Mouse (Mus musculus) forebrain, embryonic 13.5 days (tissue): Measurements from ENCODE around the gene Tas2r144. TPM values are rescaled to one million over a fixed set of nuclear protein-coding genes. Genes with fewer than 3 reads are reported as not detected.

ENCODE experiments used
- ATAC-seq: fragments of 200-750 bp; cut with Nextera tagmentation; 2 replicates; pipeline ENCODE4 v1.8.0; 2017
- H3K27ac ChIP-seq: fragments of 300-500 bp; sonication (generic); 2 replicates; pipeline ENCODE4 v1.5.1; 2015; ENCODE audit warnings: inconsistent platforms, mild to moderate bottlenecking, moderate library complexity
- H3K27me3 ChIP-seq: fragments of 300-500 bp; sonication (generic); 2 replicates; pipeline ENCODE4 v1.6.1; 2015; ENCODE audit warnings: mild to moderate bottlenecking, inconsistent platforms
- H3K36me3 ChIP-seq: fragments of 300-500 bp; sonication (generic); 2 replicates; pipeline ENCODE4 v1.6.1; 2015; ENCODE audit warnings: mild to moderate bottlenecking, inconsistent platforms; ENCODE audit not compliant: poor library complexity, severe bottlenecking
- H3K4me1 ChIP-seq: fragments of 300-500 bp; sonication (generic); 2 replicates; pipeline ENCODE4 v1.6.1; 2015; ENCODE audit warnings: inconsistent platforms
- H3K4me2 ChIP-seq: fragments of 300-500 bp; sonication (generic); 2 replicates; pipeline ENCODE4 v1.6.1; 2015; ENCODE audit warnings: inconsistent platforms, mild to moderate bottlenecking, moderate library complexity
- H3K4me3 ChIP-seq: fragments of 300-500 bp; sonication (generic); 2 replicates; pipeline ENCODE4 v1.5.1; 2015; ENCODE audit warnings: mild to moderate bottlenecking, inconsistent platforms
- H3K9ac ChIP-seq: fragments of 300-500 bp; sonication (generic); 2 replicates; pipeline ENCODE4 v1.6.1; 2015; ENCODE audit warnings: mild to moderate bottlenecking, inconsistent platforms
- H3K9me3 ChIP-seq: fragments of 300-500 bp; sonication (generic); replicated peaks from 2 replicates; pipeline ENCODE4 v1.6.1; 2016; ENCODE audit warnings: inconsistent platforms
- WGBS: fragments of 180-500 bp; shearing (Covaris S2); methylation state at CpG from one replicate; pipeline ENCODE4 v1.1.7; 2015; 5-methylcytosine and 5-hydroxymethylcytosine counted together
- polyA plus RNA-seq: library from polyadenylated mRNA; unstranded; fragments of >200 nt; fragmentation: Nextera tagmentation; extraction: Ambion mirVana; gene quantifications from 2 replicates; pipeline ENCODE4 v1.2.1, GENCODE M21; 2015

The Tas2r144 gene
- polyA plus RNA-seq = not detected in 2 replicates

DNA sequence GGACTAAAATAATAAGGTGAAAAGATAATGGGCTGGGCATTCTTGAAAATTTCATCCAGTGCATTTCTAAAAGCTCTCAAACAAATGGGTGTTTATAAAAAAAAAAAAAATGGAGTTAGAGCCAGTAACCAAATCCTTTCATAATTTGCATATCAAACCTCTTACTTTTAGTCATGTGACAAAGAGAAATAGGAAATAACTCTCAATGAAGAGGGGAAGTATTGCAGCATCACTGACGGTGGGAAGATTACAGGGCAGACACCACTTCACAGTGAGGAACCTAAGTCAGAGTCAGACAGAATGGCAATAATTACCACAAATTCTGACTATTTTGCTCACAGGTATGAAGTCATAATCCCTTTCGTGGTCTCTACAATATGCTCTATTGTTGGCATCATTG lies at the start of gene Tas2r144:
TSS of gene Tas2r144 (plus strand) at position 301 of the 400 bp plus-strand sequence.
- Histone ChIP-seq H3K9ac (no peak within 1 kb of the TSS), H3K4me1 (no peaks in the 10 kb centered on the region), H3K27me3 (no peaks in the 10 kb centered on the region), H3K36me3 (no peaks in the 10 kb centered on the region), H3K9me3 (no peaks in the 10 kb centered on the region), H3K4me3 (no peak within 1 kb of the TSS), H3K27ac (no peak within 1 kb of the TSS), H3K4me2 (no peak within 1 kb of the TSS)
- 81% methylated on average over 2 of the region's 2 CpGs for WGBS
- no peak for ATAC-seq

DNA sequence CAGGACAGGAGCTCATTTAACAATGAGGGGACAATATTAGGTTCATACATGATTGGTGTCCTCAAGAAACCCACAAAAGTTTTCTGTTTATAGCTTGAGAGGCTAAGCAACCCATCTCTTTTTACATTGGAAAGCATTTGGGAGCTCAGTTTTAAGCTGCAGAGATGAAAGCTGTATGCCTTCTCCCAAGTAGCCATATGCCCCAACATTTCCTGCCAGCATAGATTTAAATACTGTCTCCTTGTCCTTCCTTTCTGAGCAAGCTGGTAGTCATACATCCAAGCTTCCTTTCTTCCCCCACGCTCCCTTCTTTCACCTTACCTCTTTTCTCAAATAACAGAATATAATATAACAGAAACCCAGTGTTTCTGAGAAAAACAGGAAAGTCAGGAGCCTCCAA lies 32.7 kb upstream of the Tas2r144 start:
- WGBS = 70% methylated on average over 1 of the region's 1 CpGs

DNA sequence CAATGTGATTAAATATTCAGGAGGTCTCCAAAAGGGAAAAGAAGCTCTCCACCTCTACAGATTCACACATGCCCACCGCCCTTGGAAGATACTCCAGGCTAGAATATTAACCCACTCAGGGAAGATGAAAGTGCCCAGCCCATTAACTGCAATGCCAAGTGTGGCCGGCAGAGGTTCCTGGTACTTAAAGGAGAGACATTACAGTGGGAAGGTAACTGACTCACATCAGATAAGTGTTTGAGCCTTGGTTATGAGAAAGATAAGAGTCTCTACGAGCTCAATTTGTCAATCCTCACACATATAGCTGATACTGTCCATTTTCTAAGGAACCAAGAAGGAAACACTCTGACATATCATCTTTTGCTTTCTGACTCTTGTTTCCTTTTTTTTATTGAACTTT lies 28.9 kb upstream of the Tas2r144 start:
- H3K4me2 ChIP-seq = no peak overlapping the region
- H3K27me3 ChIP-seq = no peaks in the 10 kb centered on the region
- no peaks in the 10 kb centered on the region for H3K9me3 ChIP-seq
- H3K27ac ChIP-seq = no peak overlapping the region
- 51% methylated on average over 3 of the region's 3 CpGs for WGBS
- H3K4me1 ChIP-seq = no peaks in the 10 kb centered on the region
- no peak overlapping the region for H3K4me3 ChIP-seq
- ATAC-seq = no peak
- H3K9ac ChIP-seq = no peak overlapping the region
- no peaks in the 10 kb centered on the region for H3K36me3 ChIP-seq

More for the DNA sequence above, 32.7 kb upstream of the Tas2r144 start:
- Histone ChIP-seq H3K27me3 (no peaks in the 10 kb centered on the region), H3K9me3 (no peaks in the 10 kb centered on the region), H3K27ac (no peak overlapping the region), H3K4me3 (no peak overlapping the region), H3K4me1 (no peaks in the 10 kb centered on the region), H3K9ac (no peak overlapping the region), H3K4me2 (no peak overlapping the region), H3K36me3 (no peaks in the 10 kb centered on the region)
- ATAC-seq = no peak

- Histone ChIP-seq H3K9me3 (no peaks in the 10 kb centered on the region), H3K4me3 (no peak overlapping the region), H3K9ac (no peak overlapping the region), H3K4me2 (no peak overlapping the region), H3K36me3 (no peaks in the 10 kb centered on the region), H3K27me3 (no peaks in the 10 kb centered on the region), H3K4me1 (no peaks in the 10 kb centered on the region), H3K27ac (no peak overlapping the region)
- 49% methylated on average over 3 of the region's 3 CpGs for WGBS
- no peak for ATAC-seq
These were observed 17.4 kb upstream of the Tas2r144 start for GRCm38 (mm10) chr6:42197710-42198109.

- Histone ChIP-seq H3K4me2 (no peak overlapping the region), H3K9me3 (no peaks in the 10 kb centered on the region), H3K36me3 (no peaks in the 10 kb centered on the region), H3K9ac (no peak overlapping the region), H3K27me3 (no peaks in the 10 kb centered on the region), H3K4me1 (no peaks in the 10 kb centered on the region), H3K27ac (no peak overlapping the region), H3K4me3 (no peak overlapping the region)
- WGBS = 78% methylated on average over 1 of the region's 1 CpGs
- ATAC-seq = no peak
These were observed 15.6 kb upstream of the Tas2r144 start for GRCm38 (mm10) chr6:42199498-42199897.

DNA sequence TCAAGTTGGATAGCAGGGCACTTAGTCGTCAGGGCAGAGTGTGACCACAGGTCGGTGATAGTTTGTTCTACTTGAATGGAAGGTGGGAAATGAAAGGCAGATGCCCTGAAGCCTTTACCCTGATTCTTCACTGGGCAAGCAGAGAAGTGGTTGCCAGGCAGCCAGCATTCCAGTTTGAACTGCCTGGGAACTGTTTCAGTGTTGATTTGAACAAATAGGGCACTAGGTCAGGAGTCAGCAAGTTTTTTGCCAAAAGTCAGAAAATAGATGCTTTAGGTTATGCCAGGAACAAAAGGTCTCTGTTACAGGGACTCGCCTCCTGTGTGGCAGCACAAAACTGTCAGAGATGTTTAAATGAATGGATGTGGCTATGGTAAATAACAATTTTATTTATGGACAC lies 7.2 kb downstream of the Tas2r144 start:
- Histone ChIP-seq H3K27me3 (no peaks in the 10 kb centered on the region), H3K36me3 (no peaks in the 10 kb centered on the region), H3K4me1 (no peaks in the 10 kb centered on the region), H3K9ac (no peak overlapping the region), H3K9me3 (no peaks in the 10 kb centered on the region), H3K4me2 (no peak overlapping the region), H3K27ac (no peak overlapping the region), H3K4me3 (no peak overlapping the region)
- WGBS = 81% methylated on average over 3 of the region's 3 CpGs
- no peak for ATAC-seq

DNA sequence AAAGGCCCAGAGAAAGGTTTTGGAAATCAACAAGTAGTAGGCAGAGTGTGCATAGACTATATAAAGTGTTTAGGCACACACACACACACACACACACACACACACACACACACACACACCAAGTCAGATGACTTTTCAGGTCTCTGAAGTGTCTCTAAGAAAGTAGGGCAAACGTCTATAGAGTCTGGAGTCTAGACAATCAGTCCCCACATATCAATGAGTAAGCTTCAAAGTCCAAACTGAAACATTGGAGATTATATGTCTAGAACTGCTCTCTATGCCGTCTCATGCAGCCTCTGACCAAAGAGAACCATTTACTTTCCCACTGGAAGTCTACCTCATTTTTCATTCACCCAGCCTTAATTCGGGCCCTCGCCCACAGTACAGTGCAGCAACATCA lies 9.9 kb downstream of the Tas2r144 start:
- ATAC-seq = no peak

DNA sequence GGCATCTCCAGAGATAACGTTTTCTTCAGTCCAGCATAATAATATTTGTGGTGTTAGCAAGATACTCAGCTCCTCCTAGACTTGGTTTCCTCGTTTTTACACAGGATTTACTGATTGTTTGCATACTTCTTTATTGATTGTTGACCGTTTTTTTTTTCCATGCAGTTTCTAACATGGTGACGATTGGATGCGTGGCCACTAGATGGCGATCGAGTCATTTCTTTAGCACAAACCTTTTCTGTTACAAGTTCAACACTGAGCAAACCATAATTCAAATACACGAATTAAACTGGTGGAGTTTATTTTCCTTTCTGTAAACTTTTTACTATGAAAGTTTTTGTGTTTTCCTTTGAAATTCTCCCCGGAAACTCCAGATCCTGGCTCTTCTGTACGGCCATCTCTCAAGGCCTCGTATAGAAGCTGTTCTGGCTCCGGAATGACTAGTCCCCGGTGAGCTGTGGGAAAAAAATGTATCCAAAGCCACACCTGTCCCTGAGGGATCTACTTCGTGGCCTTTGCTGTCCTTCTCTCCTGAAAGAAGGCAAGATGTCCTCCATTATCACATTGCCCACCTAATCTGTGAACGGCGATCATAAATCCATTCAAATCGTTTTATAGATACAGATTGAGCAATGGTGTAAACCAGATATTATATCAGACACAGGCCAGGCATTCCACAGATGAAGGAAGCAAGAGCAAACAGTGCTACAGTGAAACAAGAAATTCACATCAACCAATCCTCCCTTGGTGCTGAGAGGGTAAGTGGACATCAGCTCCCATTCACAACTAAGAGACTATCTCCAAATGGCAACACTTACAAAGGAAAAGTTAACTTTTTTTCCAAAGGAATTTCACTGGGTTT lies 12.3 kb downstream of the Tas2r144 start:
- Histone ChIP-seq H3K36me3 (no peaks in the 10 kb centered on the region), H3K27ac (no peak overlapping the region), H3K4me3 (no peak overlapping the region), H3K9me3 (no peaks in the 10 kb centered on the region), H3K9ac (no peak overlapping the region), H3K4me2 (no peak overlapping the region), H3K27me3 (no peaks in the 10 kb centered on the region), H3K4me1 (no peaks in the 10 kb centered on the region)
- peak; percentile 63; the same call in 1 of the 2 replicates for ATAC-seq
- 33% methylated on average over 17 of the region's 17 CpGs for WGBS

More for the DNA sequence above, 9.9 kb downstream of the Tas2r144 start:
- H3K27me3 ChIP-seq = no peaks in the 10 kb centered on the region
- H3K4me2 ChIP-seq = no peak overlapping the region
- no peak overlapping the region for H3K27ac ChIP-seq
- no peak overlapping the region for H3K4me3 ChIP-seq
- no peaks in the 10 kb centered on the region for H3K4me1 ChIP-seq
- no peaks in the 10 kb centered on the region for H3K9me3 ChIP-seq
- no peak overlapping the region for H3K9ac ChIP-seq
- 78% methylated on average over 4 of the region's 4 CpGs for WGBS
- no peaks in the 10 kb centered on the region for H3K36me3 ChIP-seq

- H3K9ac ChIP-seq = no peak overlapping the region
- no peak overlapping the region for H3K27ac ChIP-seq
- H3K4me2 ChIP-seq = no peak overlapping the region
- ATAC-seq = no peak
- H3K4me1 ChIP-seq = no peaks in the 10 kb centered on the region
- H3K9me3 ChIP-seq = no peaks in the 10 kb centered on the region
- no peaks in the 10 kb centered on the region for H3K36me3 ChIP-seq
- no peak overlapping the region for H3K4me3 ChIP-seq
- WGBS = 73% methylated on average over 4 of the region's 4 CpGs
- no peaks in the 10 kb centered on the region for H3K27me3 ChIP-seq
These were observed 14.5 kb downstream of the Tas2r144 start for GRCm38 (mm10) chr6:42229610-42230009.

DNA sequence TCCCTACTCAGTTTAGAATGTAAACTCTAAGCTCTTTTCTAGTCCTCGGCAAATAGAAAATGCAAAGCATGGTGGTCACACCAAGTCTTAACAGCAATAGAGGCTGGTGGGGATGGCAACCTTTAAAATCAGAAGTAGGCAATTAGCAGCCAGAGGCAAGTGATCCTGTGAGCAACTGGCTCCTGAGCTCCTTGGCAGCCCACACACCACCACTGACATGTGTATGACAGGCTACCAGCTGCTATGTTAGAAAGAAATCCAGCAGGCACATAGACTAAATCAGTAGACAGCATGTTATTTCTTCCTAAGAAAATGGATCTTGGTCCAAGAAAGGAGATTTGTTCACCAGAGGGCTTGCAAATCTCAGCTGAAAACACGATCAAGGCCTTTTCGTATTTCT lies 16.1 kb downstream of the Tas2r144 start:
- H3K27me3 ChIP-seq = no peaks in the 10 kb centered on the region
- no peak overlapping the region for H3K4me2 ChIP-seq
- H3K27ac ChIP-seq = 0 out of 2 replicates have a peak overlapping the region, but pooled peaks have one; percentile 31
- ATAC-seq = peak; percentile 70; the same call in 1 of the 2 replicates
- H3K36me3 ChIP-seq = no peaks in the 10 kb centered on the region
- H3K9ac ChIP-seq = no peak overlapping the region
- no peak overlapping the region for H3K4me3 ChIP-seq
- WGBS = 83% methylated on average over 3 of the region's 3 CpGs
- H3K9me3 ChIP-seq = no peaks in the 10 kb centered on the region
- no peaks in the 10 kb centered on the region for H3K4me1 ChIP-seq

DNA sequence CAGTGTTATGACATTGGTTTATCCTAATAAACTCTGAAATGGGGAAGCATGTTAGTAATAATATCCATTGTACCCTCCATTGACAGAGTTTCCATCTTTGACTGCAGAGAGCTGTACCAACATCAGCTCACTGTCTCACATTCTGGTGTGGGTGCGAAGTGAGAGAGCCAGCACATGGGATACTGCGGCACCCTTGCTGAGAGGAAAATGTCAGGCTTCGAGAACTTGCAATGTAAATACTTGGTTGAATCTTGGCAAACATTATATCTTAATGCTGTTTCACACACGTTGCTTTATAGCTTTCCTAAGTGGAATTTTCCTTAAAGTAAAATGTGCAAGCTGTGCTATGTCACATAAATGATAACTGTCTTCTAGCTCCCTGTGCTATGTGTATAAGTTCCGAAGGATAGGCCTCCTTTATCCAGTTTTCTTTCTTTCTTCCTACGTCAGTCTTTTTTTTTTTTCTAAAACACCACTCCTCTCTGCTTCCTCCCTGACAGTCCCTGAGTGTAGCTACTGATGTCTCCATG lies 22.2 kb downstream of the Tas2r144 start:
- Histone ChIP-seq H3K27ac (no peak overlapping the region), H3K9ac (no peak overlapping the region), H3K36me3 (no peaks in the 10 kb centered on the region), H3K9me3 (no peaks in the 10 kb centered on the region), H3K27me3 (no peaks in the 10 kb centered on the region), H3K4me1 (no peaks in the 10 kb centered on the region), H3K4me3 (no peak overlapping the region), H3K4me2 (no peak overlapping the region)
- WGBS = 77% methylated on average over 6 of the region's 6 CpGs
- no peak for ATAC-seq

DNA sequence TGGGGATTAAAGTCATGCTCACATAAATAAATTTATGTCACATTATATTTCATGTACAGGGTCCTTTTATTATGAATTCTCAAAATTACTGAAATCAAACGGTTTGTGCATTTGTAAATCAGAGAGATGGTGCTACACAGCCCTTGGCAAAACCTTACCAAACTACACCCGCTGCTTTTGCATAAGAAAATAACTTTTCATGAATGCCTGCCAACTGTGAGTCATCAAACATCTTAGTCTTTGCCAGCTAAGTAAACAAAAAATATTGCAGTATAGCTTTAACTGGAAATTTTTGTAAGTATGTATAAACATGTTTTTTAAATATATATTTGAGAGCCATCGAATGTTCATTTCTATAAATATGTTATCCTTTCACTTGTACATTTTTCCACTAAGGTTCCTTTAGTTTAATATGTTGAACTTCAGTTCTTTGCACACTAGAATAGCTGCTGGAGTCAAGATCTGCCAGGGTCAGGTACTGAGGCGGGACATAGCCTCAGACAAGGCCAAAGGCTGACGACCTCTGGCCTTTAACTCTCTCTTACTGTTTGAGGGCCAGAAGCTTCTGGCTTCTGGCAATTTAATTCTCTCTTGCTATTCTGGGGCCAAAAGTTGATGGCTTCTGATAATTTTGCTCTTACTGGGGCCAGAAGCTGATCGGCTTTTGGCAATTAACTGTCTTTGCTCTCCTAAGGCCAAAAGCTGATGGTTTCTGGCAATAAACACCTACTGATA lies 26.4 kb downstream of the Tas2r144 start:
- ATAC-seq = no peak
- H3K4me1 ChIP-seq = peaks cover 5% of the 10 kb centered on the region; the same call in 1 of the 2 replicates
- no peaks in the 10 kb centered on the region for H3K9me3 ChIP-seq
- no peaks in the 10 kb centered on the region for H3K36me3 ChIP-seq
- peaks cover 3% of the 10 kb centered on the region; the same call in 1 of the 2 replicates for H3K27me3 ChIP-seq
- no peak overlapping the region for H3K27ac ChIP-seq
- no peak overlapping the region for H3K4me2 ChIP-seq
- H3K9ac ChIP-seq = no peak overlapping the region
- H3K4me3 ChIP-seq = no peak overlapping the region
- WGBS = 78% methylated on average over 6 of the region's 6 CpGs
